ENCODE assay signal across 23 mouse cellular contexts in genomic region chr5:140796051-140796450, GRCm38 (mm10). TPM values are rescaled to one million over a fixed set of nuclear protein-coding genes. Genes with fewer than 3 reads are reported as not detected.
DNase-seq lines count a peak whose midpoint lies in the region; ATAC-seq and TF ChIP-seq lines count a peak whose summit lies in the region.
"Had no signal": no experiment of that assay in that cellular context is flagged by ENCODE, and none has a peak within 500 bp of the region (broad histone marks: within the 10 kb centered on the region; RNA-seq: fewer than 3 reads in every experiment).

No protein-coding gene starts in this region.

- TF ChIP-seq EP300 in heart, adult 2 months (IDR thresholded peaks at IDR 0.05; ENCODE audit: insufficient read depth, low read depth, low read length): no peak
- TF ChIP-seq EP300 in liver, postnatal 0 days (IDR thresholded peaks at IDR 0.05; ENCODE audit: low read depth): no peak

- peaks cover 31% of the 10 kb centered on the region for H3K36me3 ChIP-seq in heart, adult 2 months (ENCODE audit: control insufficient read depth, insufficient read depth, low read length)
- H3K36me3 ChIP-seq in heart, embryonic 12.5 days: no peaks in the 10 kb centered on the region
- no peaks in the 10 kb centered on the region for H3K36me3 ChIP-seq in liver, adult 2 months (ENCODE audit: control insufficient read depth, insufficient read depth, low read length)
- no peaks in the 10 kb centered on the region for H3K36me3 ChIP-seq in liver, embryonic 11.5 days (ENCODE audit: control insufficient read depth, insufficient read depth, low read length)
- no peaks in the 10 kb centered on the region for H3K36me3 ChIP-seq in liver, postnatal 0 days (replicated peaks; ENCODE audit: insufficient read depth, low read length)
- H3K36me3 ChIP-seq: heart, embryonic 10.5 days; limb, embryonic 13.5 days; midbrain, embryonic 13.5 days had no signal

- TF ChIP-seq POLR2A in heart, adult 2 months (IDR thresholded peaks at IDR 0.05; ENCODE audit: insufficient read depth, low read depth, low read length): no peak
- TF ChIP-seq POLR2A in liver, adult 2 months (IDR thresholded peaks at IDR 0.05; ENCODE audit: extremely low read depth, insufficient read depth, low read length): no peak

- no peak for ATAC-seq in heart, embryonic 12.5 days (ENCODE audit: insufficient number of reproducible peaks, low FRiP score)
- no peak for ATAC-seq in liver, embryonic 11.5 days (replicated peaks; ENCODE audit: low FRiP score)
- no peak for ATAC-seq in liver, postnatal 0 days
- ATAC-seq: forebrain, embryonic 13.5 days; intestine, postnatal 0 days; midbrain, embryonic 13.5 days had no signal

- H3K27me3 ChIP-seq in heart, adult 2 months (ENCODE audit: control insufficient read depth, insufficient read depth, low read length): no peaks in the 10 kb centered on the region
- H3K27me3 ChIP-seq in heart, embryonic 12.5 days (replicated peaks): no peaks in the 10 kb centered on the region
- H3K27me3 ChIP-seq in liver, adult 2 months (ENCODE audit: control insufficient read depth, insufficient read depth, low read length): no peaks in the 10 kb centered on the region
- no peaks in the 10 kb centered on the region for H3K27me3 ChIP-seq in liver, embryonic 11.5 days (replicated peaks; ENCODE audit: control insufficient read depth, insufficient read depth, low read length)
- H3K27me3 ChIP-seq in liver, postnatal 0 days (ENCODE audit: insufficient read depth, low read length): no peaks in the 10 kb centered on the region
- H3K27me3 ChIP-seq: CH12.LX; forebrain, embryonic 13.5 days; limb, embryonic 13.5 days; midbrain, embryonic 13.5 days had no signal

- H3K4me2 ChIP-seq in heart, embryonic 12.5 days: no peak overlapping the region
- H3K4me2 ChIP-seq in liver, embryonic 11.5 days: no peak overlapping the region
- H3K4me2 ChIP-seq in liver, postnatal 0 days (ENCODE audit: low read depth, low read length): no peak overlapping the region
- H3K4me2 ChIP-seq: forebrain, embryonic 13.5 days; limb, embryonic 13.5 days; midbrain, embryonic 13.5 days had no signal

- H3K9ac ChIP-seq in heart, adult 2 months (ENCODE audit: low read depth, low read length): no peak overlapping the region
- no peak overlapping the region for H3K9ac ChIP-seq in heart, embryonic 12.5 days
- no peak overlapping the region for H3K9ac ChIP-seq in liver, adult 2 months (ENCODE audit: low read depth, low read length)
- 0 out of 2 replicates have a peak overlapping the region, but pooled peaks have one; percentile 2 for H3K9ac ChIP-seq in liver, embryonic 11.5 days (ENCODE audit: low read depth, low read length)
- no peak overlapping the region for H3K9ac ChIP-seq in liver, postnatal 0 days (replicated peaks)
- H3K9ac ChIP-seq: forebrain, embryonic 13.5 days; limb, embryonic 13.5 days; midbrain, embryonic 13.5 days had no signal

- no peaks in the 10 kb centered on the region for H3K9me3 ChIP-seq in heart, embryonic 12.5 days (replicated peaks)
- H3K9me3 ChIP-seq in liver, embryonic 11.5 days (ENCODE audit: control insufficient read depth, low read length): no peaks in the 10 kb centered on the region
- H3K9me3 ChIP-seq in liver, postnatal 0 days (ENCODE audit: low read length): no peaks in the 10 kb centered on the region
- H3K9me3 ChIP-seq: forebrain, embryonic 13.5 days; heart, embryonic 10.5 days; limb, embryonic 13.5 days; midbrain, embryonic 13.5 days had no signal

- peaks cover under 1% of the 10 kb centered on the region; the same call in 1 of the 2 replicates for H3K79me2 ChIP-seq in heart, adult 2 months (replicated peaks; ENCODE audit: control insufficient read depth, insufficient read depth, low read length)
- peaks cover 31% of the 10 kb centered on the region for H3K79me2 ChIP-seq in liver, adult 2 months (ENCODE audit: control insufficient read depth, insufficient read depth, low read length)

- no peak overlapping the region for H3K4me3 ChIP-seq in heart, adult 2 months
- H3K4me3 ChIP-seq in heart, embryonic 12.5 days: no peak overlapping the region
- no peak overlapping the region for H3K4me3 ChIP-seq in liver, adult 2 months (ENCODE audit: insufficient read depth, low read depth, low read length)
- H3K4me3 ChIP-seq in liver, embryonic 11.5 days (ENCODE audit: low read depth, low read length): no peak overlapping the region
- H3K4me3 ChIP-seq in liver, postnatal 0 days (ENCODE audit: low read depth, low read length): no peak overlapping the region
- H3K4me3 ChIP-seq: forebrain, embryonic 13.5 days; heart, embryonic 10.5 days; limb, embryonic 13.5 days; midbrain, embryonic 13.5 days had no signal

- 83% methylated on average over 3 of the region's 3 CpGs for WGBS in heart, adult 2 months
- WGBS in heart, embryonic 12.5 days: 80% methylated on average over 3 of the region's 3 CpGs
- 46% methylated on average over 3 of the region's 3 CpGs for WGBS in liver, adult 2 months
- WGBS in liver, embryonic 11.5 days: 73% methylated on average over 3 of the region's 3 CpGs
- WGBS in liver, postnatal 0 days (ENCODE audit: insufficient replicate concordance): 54% methylated on average over 3 of the region's 3 CpGs

- H3K27ac ChIP-seq in heart, adult 2 months: peak overlapping the region; percentile 81
- no peak overlapping the region for H3K27ac ChIP-seq in heart, embryonic 12.5 days (ENCODE audit: poor library complexity, severe bottlenecking)
- peak overlapping the region; percentile 97 for H3K27ac ChIP-seq in liver, adult 2 months (replicated peaks; ENCODE audit: insufficient read depth, low read depth, low read length)
- H3K27ac ChIP-seq in liver, embryonic 11.5 days (ENCODE audit: low read depth, low read length): peak overlapping the region; percentile 87; the same call in 1 of the 2 replicates
- peak overlapping the region; percentile 87 for H3K27ac ChIP-seq in liver, postnatal 0 days (ENCODE audit: low read depth)
- H3K27ac ChIP-seq: forebrain, embryonic 13.5 days; limb, embryonic 13.5 days; midbrain, embryonic 13.5 days had no signal

- intact Hi-C loops in heart, adult 2 months (cut with DNase I): no loop called here

- TF ChIP-seq CTCF in heart, adult 2 months (IDR thresholded peaks at IDR 0.05): no peak
- TF ChIP-seq CTCF in liver, adult 2 months (IDR thresholded peaks at IDR 0.05; ENCODE audit: low read depth, low read length): no peak
- TF ChIP-seq CTCF in liver, postnatal 0 days (IDR thresholded peaks at IDR 0.05; ENCODE audit: low read depth): no peak

- peaks cover 50% of the 10 kb centered on the region for H3K4me1 ChIP-seq in heart, adult 2 months (ENCODE audit: control insufficient read depth, insufficient read depth, low read length)
- H3K4me1 ChIP-seq in heart, embryonic 12.5 days (replicated peaks): peaks cover 81% of the 10 kb centered on the region
- peaks cover 67% of the 10 kb centered on the region for H3K4me1 ChIP-seq in liver, adult 2 months (ENCODE audit: control insufficient read depth, insufficient read depth, low read length)
- peaks cover 74% of the 10 kb centered on the region for H3K4me1 ChIP-seq in liver, embryonic 11.5 days (replicated peaks; ENCODE audit: control insufficient read depth, insufficient read depth, low read length)
- H3K4me1 ChIP-seq in liver, postnatal 0 days (ENCODE audit: insufficient read depth): peaks cover 69% of the 10 kb centered on the region

- DNase-seq in heart, adult 2 months: no peak
- DNase-seq in liver, adult 2 months (ENCODE audit: extremely low read depth, low read depth, low spot score): peak; percentile 81
- DNase-seq in liver: no peak
- DNase-seq in liver, embryonic 11.5 days (ENCODE audit: low spot score): no peak
- DNase-seq in liver, postnatal 0 days: no peak
- no peak for DNase-seq in embryo, embryonic 9.5 days (ENCODE audit: extremely low spot score)
- DNase-seq in spleen, postnatal 14 days (ENCODE audit: low spot score in 2 of 2): no peak
- DNase-seq: adrenal gland, postnatal 25 days; cerebellum, adult 2 months; cerebellum, postnatal 14 days; gastrocnemius, postnatal 10 days; kidney, adult 9 months; kidney, postnatal 10 days; lung, adult 2 months; lung, postnatal 10 days; thymus, postnatal 4 days had no signal

RNA-seq across cellular contexts. Expression of gene Gna12, which starts 34.2 kb away (rescaled TPM):
- total RNA-seq in heart, adult 2 months (2021): 100 to 1,000 TPM; 118 to 136 TPM
- polyA plus RNA-seq in heart, adult 2 months (2012; rRNA removed): 117 and 136 TPM in 2 replicates
- polyA plus RNA-seq in heart, embryonic 12.5 days (2016; fragmentation: Nextera tagmentation; extraction: Ambion mirVana): 48.5 and 50.6 TPM in 2 replicates
- 43.1 and 56.9 TPM in 2 replicates for total RNA-seq in liver, adult 2 months (2014; rRNA removed)
- 85.1 and 88.2 TPM in 2 replicates for polyA plus RNA-seq in liver, adult 2 months (2012; rRNA removed)
- polyA plus RNA-seq in liver, embryonic 11.5 days (2014; fragmentation: Nextera tagmentation; extraction: Ambion mirVana): 25.1 and 31.1 TPM in 2 replicates
- polyA plus RNA-seq in liver, postnatal 0 days (2015; fragmentation: Nextera tagmentation; extraction: Ambion mirVana): 12.7 and 14.5 TPM in 2 replicates
